Mouse (Mus musculus): ENCODE measurements at regions not wholly inside any gene's neighbourhood (a gene's known extent, or its start where the extent isn't known, plus 50 kb on each side); places are given as distances from the start of the nearest gene placed in this dataset.
A peak's percentile ranks its signal among the peaks of the same experiment; 100 is the strongest.

GRCm38 (mm10) chr10:100170836-100171235 is 155.4 kb downstream of the Kitl start:
- Histone ChIP-seq H3K4me3 (ENCODE audit: low read length) (no peak overlapping the region), H3K9ac (replicated peaks; ENCODE audit: low read length) (no peak overlapping the region), H3K27me3 (ENCODE audit: insufficient read depth, low read length) (no peaks in the 10 kb centered on the region), H3K27ac (no peak overlapping the region), H3K36me3 (ENCODE audit: insufficient read depth, low read length) (no peaks in the 10 kb centered on the region), H3K4me1 (ENCODE audit: insufficient read depth, low read length) (no peaks in the 10 kb centered on the region), H3K4me2 (ENCODE audit: low read depth, low read length) (no peak overlapping the region), H3K9me3 (ENCODE audit: low read length) (no peaks in the 10 kb centered on the region)
- no peak for ATAC-seq
- TF ChIP-seq CTCF (IDR thresholded peaks at IDR 0.05; ENCODE audit: low read depth), result peak; percentile 50
- DNase-seq (ENCODE audit: low spot score), result peak; percentile 49

GRCm38 (mm10) chr10:100197673-100198072 is 137.8 kb upstream of the Gm4301 start:
- H3K4me1 ChIP-seq (ENCODE audit: insufficient read depth, low read length), result no peaks in the 10 kb centered on the region
- H3K36me3 ChIP-seq (ENCODE audit: insufficient read depth, low read length), result no peaks in the 10 kb centered on the region
- no peak overlapping the region for H3K4me2 ChIP-seq (ENCODE audit: low read depth, low read length)
- DNase-seq (ENCODE audit: low spot score), result no peak
- H3K9ac ChIP-seq (replicated peaks; ENCODE audit: low read length), result no peak overlapping the region
- no peaks in the 10 kb centered on the region for H3K27me3 ChIP-seq (ENCODE audit: insufficient read depth, low read length)
- H3K4me3 ChIP-seq (ENCODE audit: low read length), result no peak overlapping the region
- no peak overlapping the region for H3K27ac ChIP-seq
- no peak for TF ChIP-seq CTCF (IDR thresholded peaks at IDR 0.05; ENCODE audit: low read depth)
- H3K9me3 ChIP-seq (ENCODE audit: low read length), result no peaks in the 10 kb centered on the region
- no peak for ATAC-seq

- Histone ChIP-seq H3K27me3 (ENCODE audit: insufficient read depth, low read length) (no peaks in the 10 kb centered on the region), H3K9me3 (ENCODE audit: low read length) (no peaks in the 10 kb centered on the region), H3K9ac (replicated peaks; ENCODE audit: low read length) (no peak overlapping the region), H3K4me1 (ENCODE audit: insufficient read depth, low read length) (no peaks in the 10 kb centered on the region), H3K36me3 (ENCODE audit: insufficient read depth, low read length) (no peaks in the 10 kb centered on the region), H3K4me2 (ENCODE audit: low read depth, low read length) (no peak overlapping the region), H3K4me3 (ENCODE audit: low read length) (no peak overlapping the region), H3K27ac (no peak overlapping the region)
- DNase-seq (ENCODE audit: low spot score) (no peak), ATAC-seq (no peak)
- no peak for TF ChIP-seq CTCF (IDR thresholded peaks at IDR 0.05; ENCODE audit: low read depth)
- 42% methylated on average over 8 of the region's 8 CpGs for WGBS
These were observed 136.3 kb upstream of the Gm4301 start for GRCm38 (mm10) chr10:100199090-100199690.

GRCm38 (mm10) chr10:100200431-100200830 is 135.0 kb upstream of the Gm4301 start:
- Histone ChIP-seq H3K27me3 (ENCODE audit: insufficient read depth, low read length) (no peaks in the 10 kb centered on the region), H3K9ac (replicated peaks; ENCODE audit: low read length) (no peak overlapping the region), H3K4me3 (ENCODE audit: low read length) (no peak overlapping the region), H3K4me2 (ENCODE audit: low read depth, low read length) (peak overlapping the region; percentile 35), H3K4me1 (ENCODE audit: insufficient read depth, low read length) (no peaks in the 10 kb centered on the region), H3K27ac (no peak overlapping the region), H3K9me3 (ENCODE audit: low read length) (no peaks in the 10 kb centered on the region), H3K36me3 (ENCODE audit: insufficient read depth, low read length) (no peaks in the 10 kb centered on the region)
- WGBS, result 6% methylated on average over 8 of the region's 8 CpGs
- ATAC-seq, result no peak
- peak; percentile 9 for DNase-seq (ENCODE audit: low spot score)
- no peak for TF ChIP-seq CTCF (IDR thresholded peaks at IDR 0.05; ENCODE audit: low read depth)

- whole genome bisulfite sequencing, result 90% methylated on average over 10 of the region's 10 CpGs
- ATAC-seq, result no peak
These were observed 128.6 kb upstream of the Gm4301 start for GRCm38 (mm10) chr10:100206617-100207530.

GRCm38 (mm10) chr10:100210684-100211083 is 124.8 kb upstream of the Gm4301 start:
- no peaks in the 10 kb centered on the region for H3K36me3 ChIP-seq (ENCODE audit: insufficient read depth, low read length)
- TF ChIP-seq CTCF (IDR thresholded peaks at IDR 0.05; ENCODE audit: low read depth), result no peak
- no peak for ATAC-seq
- no peak overlapping the region for H3K4me3 ChIP-seq (ENCODE audit: low read length)
- no peak for DNase-seq (ENCODE audit: low spot score)
- no peak overlapping the region for H3K4me2 ChIP-seq (ENCODE audit: low read depth, low read length)
- H3K4me1 ChIP-seq (ENCODE audit: insufficient read depth, low read length), result no peaks in the 10 kb centered on the region
- no peaks in the 10 kb centered on the region for H3K27me3 ChIP-seq (ENCODE audit: insufficient read depth, low read length)
- no peaks in the 10 kb centered on the region for H3K9me3 ChIP-seq (ENCODE audit: low read length)
- H3K9ac ChIP-seq (replicated peaks; ENCODE audit: low read length), result no peak overlapping the region
- H3K27ac ChIP-seq, result no peak overlapping the region
- 84% methylated on average over 7 of the region's 7 CpGs for WGBS

More at GRCm38 (mm10) chr10:100206617-100207530, 128.6 kb upstream of the Gm4301 start:
- DNase-seq (ENCODE audit: low spot score), result no peak
- Histone ChIP-seq H3K4me1 (ENCODE audit: insufficient read depth, low read length) (no peaks in the 10 kb centered on the region), H3K4me3 (ENCODE audit: low read length) (no peak overlapping the region), H3K27me3 (ENCODE audit: insufficient read depth, low read length) (no peaks in the 10 kb centered on the region), H3K36me3 (ENCODE audit: insufficient read depth, low read length) (no peaks in the 10 kb centered on the region), H3K9me3 (ENCODE audit: low read length) (no peaks in the 10 kb centered on the region), H3K9ac (replicated peaks; ENCODE audit: low read length) (no peak overlapping the region), H3K27ac (no peak overlapping the region), H3K4me2 (ENCODE audit: low read depth, low read length) (no peak overlapping the region)
- TF ChIP-seq CTCF (IDR thresholded peaks at IDR 0.05; ENCODE audit: low read depth), result no peak

All from hindbrain, postnatal 0 days (tissue).